Mouse (Mus musculus): ENCODE data around the gene Fam53a. TPM values are rescaled to one million over a fixed set of nuclear protein-coding genes. Genes with fewer than 3 reads are reported as not detected.

The Fam53a gene
- total RNA-seq, 2 experiments from 2014 or later: 16.1 to 17.3 TPM

DNA sequence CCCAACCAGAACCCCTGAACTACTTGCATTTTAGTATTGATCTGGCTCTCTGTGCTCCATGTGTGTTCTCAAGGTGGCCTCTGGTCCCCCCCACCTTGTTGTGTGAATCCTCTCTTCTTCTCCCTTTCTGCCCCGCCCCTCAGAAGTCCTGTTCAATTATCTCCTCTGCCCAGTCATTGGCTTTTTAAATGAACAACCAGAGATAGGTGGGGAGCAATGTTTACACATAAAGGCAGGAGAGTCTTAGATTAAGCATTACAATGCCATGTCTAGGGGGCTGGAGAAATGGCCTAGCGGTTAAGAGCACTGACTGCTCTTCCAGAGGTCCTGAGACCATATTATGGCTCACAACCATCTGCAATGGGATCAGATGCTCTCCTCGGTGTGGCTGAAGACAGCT is 5.9 kb upstream of the Fam53a start:
- intact Hi-C loops (cut with DNase I): no loop called here
- no peak for DNase-seq

GRCm38 (mm10) chr5:33632526-33632925 is 3.1 kb upstream of the Fam53a start:
- intact Hi-C loops (cut with DNase I): no loop called here
- DNase-seq: no peak

GRCm38 (mm10) chr5:33630615-33631014 is 1.2 kb upstream of the Fam53a start:
- DNase-seq: no peak
- intact Hi-C loops (cut with DNase I): no loop called here

- intact Hi-C loops (cut with DNase I): no loop called here
- DNase-seq: peak; percentile 13
Observed at GRCm38 (mm10) chr5:33630061-33630460, 626 bp upstream of the Fam53a start.

- peak; percentile 36 for DNase-seq
- intact Hi-C loops (cut with DNase I): no loop called here
Observed at GRCm38 (mm10) chr5:33628820-33629300, 575 bp downstream of the Fam53a start.

DNA sequence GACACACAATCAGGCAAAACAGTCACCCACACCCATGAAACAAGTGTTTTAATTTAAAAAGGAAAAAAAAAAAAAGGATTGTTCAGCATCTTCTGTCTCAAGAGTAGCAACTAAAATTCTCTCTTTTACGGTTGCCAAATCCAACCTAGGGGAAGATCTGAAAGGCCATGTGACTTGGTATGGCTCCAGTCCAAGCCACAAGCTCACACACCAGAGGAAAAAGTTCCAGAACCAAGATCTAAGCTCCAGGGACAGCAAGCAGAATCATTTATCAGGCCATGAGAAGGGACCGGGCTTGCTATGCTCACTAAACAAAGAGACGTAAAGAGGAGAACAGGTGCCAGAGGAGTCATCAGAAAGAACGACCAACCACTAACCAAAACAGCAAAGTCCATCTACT is 1.5 kb downstream of the Fam53a start:
- intact Hi-C loops (cut with DNase I): no loop called here

DNA sequence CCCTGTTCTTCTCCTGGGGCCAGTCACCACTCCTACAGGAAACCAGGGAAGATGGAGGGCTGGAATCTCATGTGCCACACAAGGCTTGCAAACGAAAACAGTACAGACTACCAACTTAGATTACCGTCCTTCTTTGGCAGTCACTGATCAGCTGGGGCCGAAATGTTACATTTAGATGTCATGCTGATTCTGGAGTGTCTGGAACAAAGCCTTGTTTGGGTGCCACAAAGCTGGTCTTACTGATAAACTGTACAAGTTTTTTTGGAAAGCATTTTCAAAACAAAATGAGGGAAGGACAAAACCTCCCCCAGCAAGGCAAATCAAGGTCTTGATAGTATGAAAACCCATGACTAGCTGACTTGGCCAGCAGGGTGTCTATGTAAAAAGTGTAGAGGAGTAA is 5.7 kb downstream of the Fam53a start:
- no peak for DNase-seq
- intact Hi-C loops (cut with DNase I): no loop called here

More for the DNA sequence above, 1.5 kb downstream of the Fam53a start:
- DNase-seq: no peak

- DNase-seq: no peak
- intact Hi-C loops (cut with DNase I): no loop called here
Observed at GRCm38 (mm10) chr5:33622671-33623070, 6.8 kb downstream of the Fam53a start.

DNA sequence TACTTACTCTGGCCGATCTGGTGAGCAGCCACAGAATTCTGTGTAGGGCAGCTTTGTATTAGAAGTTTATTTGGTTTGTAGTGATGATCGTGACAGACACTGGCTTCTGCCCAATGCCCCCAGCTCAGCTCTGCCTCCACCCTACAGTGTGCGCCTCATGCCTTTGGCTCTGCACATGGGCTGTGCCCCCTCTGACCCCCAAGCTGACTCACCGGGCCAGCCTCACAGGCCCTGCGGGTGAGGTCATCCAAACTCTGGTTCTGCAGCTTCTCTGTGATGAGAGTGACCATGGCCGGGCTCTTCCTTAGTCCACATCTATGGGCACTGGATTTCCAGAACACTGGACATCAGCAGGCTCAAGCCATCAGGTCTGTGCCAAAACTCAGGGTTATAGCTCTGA is 15.0 kb downstream of the Fam53a start:
- intact Hi-C loops (cut with DNase I): no loop called here
- no peak for DNase-seq

GRCm38 (mm10) chr5:33611795-33612194 is 17.6 kb downstream of the Fam53a start:
- intact Hi-C loops (cut with DNase I): no loop called here
- no peak for DNase-seq

GRCm38 (mm10) chr5:33609226-33609625 is 20.2 kb downstream of the Fam53a start:
- DNase-seq: no peak
- intact Hi-C loops (cut with DNase I): no loop called here

- DNase-seq: no peak
- intact Hi-C loops (cut with DNase I): no loop called here
Observed at GRCm38 (mm10) chr5:33607434-33607833, 22.0 kb downstream of the Fam53a start.

DNA sequence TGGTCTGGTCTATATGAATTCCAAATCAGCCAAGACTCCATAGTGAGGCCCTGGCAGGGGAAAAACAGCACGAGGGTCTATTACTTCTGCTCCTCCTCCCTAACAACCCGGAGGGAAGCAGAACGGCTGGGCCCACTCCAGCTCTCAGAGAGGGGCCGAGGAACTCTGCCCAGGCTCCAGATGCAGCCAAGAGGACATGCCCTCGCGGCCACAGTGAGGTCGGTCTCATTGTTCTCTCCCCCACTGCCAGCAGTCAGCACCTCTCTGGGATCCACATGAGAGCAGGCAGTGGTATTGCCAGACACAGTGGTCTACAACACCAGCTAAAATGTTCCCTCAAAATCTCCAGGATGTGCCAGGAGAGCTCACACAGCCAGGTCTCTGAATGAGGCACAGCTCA is 22.8 kb downstream of the Fam53a start:
- peak; percentile 66 for DNase-seq
- intact Hi-C loops (cut with DNase I): no loop called here

DNA sequence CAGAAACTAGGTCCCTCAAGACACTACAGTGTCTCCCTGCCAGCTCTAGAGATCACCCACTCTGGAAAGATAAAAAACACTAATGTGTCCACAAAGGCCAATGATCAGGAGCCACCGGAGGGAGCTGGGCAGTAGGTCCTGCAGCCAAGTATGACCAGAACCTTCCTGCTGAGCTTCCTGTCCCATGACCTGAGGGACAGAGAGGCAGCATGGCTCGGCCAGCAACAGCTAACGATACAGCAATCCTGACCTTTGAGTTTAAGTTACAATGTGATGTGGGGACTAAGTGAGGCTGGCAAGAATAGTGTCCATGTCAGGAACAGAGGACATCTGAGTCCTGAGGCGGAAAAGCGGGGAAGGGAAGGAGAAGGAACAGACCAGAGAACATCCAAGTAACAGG is 24.1 kb downstream of the Fam53a start:
- DNase-seq: no peak
- intact Hi-C loops (cut with DNase I): no loop called here

GRCm38 (mm10) chr5:33593620-33594019 is 35.8 kb downstream of the Fam53a start:
- intact Hi-C loops (cut with DNase I): no loop called here
- no peak for DNase-seq

DNA sequence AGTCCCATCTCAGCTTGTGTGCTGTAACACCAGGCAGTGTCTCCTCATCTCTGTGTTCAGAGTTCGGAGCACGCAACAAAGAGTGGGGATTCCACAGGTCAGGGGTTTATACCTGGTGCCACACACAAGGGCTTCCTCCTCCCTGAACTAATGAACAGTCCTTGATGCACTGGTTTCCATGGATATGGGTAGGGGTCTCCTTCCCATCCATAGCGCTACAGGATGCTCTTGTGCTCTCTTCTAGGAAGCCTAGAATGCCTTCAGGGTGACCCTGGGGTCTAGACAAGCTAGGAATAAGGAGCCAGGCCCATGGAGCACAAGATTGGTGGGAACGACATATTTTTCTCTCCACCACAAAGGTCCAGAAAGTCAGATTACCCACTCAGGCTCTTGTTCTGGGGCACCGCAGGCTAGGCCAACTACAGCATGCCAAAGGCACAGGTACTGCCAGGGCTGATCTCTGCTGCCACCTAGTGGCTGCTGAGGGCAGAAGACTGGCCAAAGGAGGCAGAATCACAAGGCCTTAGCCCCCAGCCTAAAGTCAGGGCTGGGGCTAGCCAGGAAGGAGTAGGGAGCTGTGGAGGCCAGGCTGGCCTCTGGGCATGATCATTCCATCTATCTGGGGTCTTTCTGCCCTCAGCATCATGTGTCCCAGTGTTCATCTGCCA is 40.1 kb downstream of the Fam53a start:
- intact Hi-C loops (cut with DNase I): loop anchor here (2.0 kb wide), 1 partner anchor 197 kb away; no protein-coding TSS in a partner anchor
- DNase-seq: peak; percentile 86

GRCm38 (mm10) chr5:33588066-33588465 is 41.4 kb downstream of the Fam53a start:
- intact Hi-C loops (cut with DNase I): loop anchor here (2.0 kb wide), 1 partner anchor 195 kb away; no protein-coding TSS in a partner anchor
- peak; percentile 59 for DNase-seq

DNA sequence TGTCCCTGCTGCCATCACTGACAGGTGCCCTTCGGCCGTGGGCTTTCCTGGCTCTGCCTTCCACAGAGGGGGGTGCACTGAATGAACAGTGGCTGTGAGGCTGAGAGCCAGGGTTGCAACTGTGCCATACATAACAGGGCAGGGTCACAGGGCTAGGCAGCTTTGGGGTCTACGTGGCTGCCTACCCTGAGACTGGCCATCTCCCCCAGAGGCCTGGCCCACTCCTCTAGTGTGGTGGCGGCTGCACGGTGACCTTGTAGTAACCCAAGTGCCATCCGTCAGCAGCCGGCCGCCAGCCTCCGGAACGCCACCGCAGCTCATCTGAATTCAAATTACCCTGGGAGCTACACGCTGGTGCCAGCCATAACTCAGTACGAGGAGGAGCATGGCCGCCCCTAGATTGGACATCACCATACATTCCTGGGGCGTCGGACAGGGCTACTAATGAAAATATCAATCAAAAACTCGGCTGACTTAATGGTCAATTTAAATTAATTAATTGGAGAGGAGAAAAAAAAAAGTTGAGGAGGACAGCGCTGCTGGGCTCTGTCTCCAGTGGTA is 41.9 kb downstream of the Fam53a start:
- intact Hi-C loops (cut with DNase I): loop anchor here (2.0 kb wide), 1 partner anchor 195 kb away; no protein-coding TSS in a partner anchor
- DNase-seq: peak; percentile 21

GRCm38 (mm10) chr5:33580336-33580735 is 49.1 kb downstream of the Fam53a start:
- intact Hi-C loops (cut with DNase I): no loop called here
- no peak for DNase-seq

DNA sequence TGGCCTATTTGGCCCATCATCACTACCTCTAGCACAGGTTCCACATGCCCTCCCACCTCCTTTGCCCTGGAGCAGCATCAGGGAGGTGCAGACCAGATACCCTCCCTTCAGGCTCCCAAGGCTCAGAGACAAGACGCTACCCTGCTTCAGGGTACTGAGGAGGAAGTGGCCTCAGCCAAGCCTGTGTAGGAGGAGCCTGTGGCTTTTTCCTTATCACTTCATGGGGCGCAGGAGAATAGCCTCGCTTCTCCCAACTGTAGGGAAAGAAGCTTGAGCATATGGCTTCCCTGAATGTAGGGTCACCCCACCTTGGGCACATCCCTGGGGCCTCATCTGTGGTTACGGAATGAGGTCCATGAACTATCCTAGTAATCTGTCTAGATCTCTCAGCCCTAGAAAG is 55.2 kb downstream of the Fam53a start:
- intact Hi-C loops (cut with DNase I): no loop called here

DNA sequence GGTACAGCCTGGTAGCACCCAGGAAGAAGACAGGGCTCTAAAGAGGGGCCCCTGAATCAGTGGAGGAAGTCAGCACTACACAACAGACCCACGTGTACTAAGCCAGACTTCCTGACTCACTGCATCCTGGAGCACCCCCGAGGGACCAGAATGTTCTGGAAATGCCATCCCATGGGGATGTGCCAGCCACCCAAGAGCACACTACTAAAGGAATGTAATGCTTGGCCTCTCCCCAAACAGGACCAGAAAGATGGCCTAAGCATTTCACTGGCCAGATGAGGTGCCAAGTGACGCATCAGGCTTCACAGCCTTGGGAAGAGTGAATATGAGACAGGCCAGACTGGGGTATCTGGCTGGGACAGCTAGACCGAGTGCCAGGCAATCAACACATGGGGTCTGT is 63.5 kb downstream of the Fam53a start:
- no peak for DNase-seq
- intact Hi-C loops (cut with DNase I): no loop called here

More for the DNA sequence above, 55.2 kb downstream of the Fam53a start:
- DNase-seq: no peak

DNA sequence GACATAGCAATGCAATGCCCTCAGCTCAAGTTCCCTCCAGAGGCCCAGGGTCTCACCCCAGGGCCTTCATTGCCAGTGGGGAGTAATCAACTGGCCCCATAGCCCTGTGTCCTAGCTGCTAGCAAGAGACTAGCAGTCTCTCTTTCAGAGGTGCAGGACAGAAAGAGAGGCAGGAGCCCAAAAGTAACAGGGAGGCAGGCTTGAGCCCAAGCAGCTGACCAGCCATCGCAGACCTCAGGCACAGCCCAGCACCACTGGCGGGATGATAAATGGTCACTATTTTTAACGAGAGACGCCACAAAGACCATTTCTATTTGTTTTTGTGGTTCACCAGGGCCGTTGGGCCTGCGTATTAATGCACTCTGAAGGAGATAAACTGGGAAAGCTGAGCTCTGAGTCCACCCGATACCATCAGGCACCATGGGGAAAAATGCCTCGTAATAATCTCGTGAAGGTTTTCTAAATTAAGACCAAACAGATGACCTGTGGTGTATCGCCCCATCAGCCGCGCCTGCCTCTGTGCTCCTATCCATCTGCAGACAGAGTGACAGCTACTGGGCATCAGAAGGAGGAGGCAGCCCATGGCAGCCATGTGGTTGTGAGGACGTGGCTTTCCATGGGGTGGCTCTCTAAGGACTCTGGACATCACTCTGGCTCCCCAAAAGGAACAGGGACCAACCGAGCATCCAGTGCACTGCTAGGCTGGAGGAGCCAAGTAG is 73.0 kb downstream of the Fam53a start:
- DNase-seq: no peak
- intact Hi-C loops (cut with DNase I): no loop called here
